Mouse (Mus musculus) lung, postnatal 10 days (tissue): ENCODE results near the gene Gas2l1.

Source experiments
- DNase-seq: peaks from one replicate; pipeline ENCODE4 v3.0.0; 2021

Gas2l1 gene

GRCm38 (mm10) chr11:5064282-5065055, 658 bp downstream of the Gas2l1 start:
- no peak for DNase-seq

GRCm38 (mm10) chr11:5063561-5064281, 1.4 kb downstream of the Gas2l1 start:
- peak; percentile 20 for DNase-seq

GRCm38 (mm10) chr11:5062860-5063505, 2.1 kb downstream of the Gas2l1 start:
- no peak for DNase-seq

- DNase-seq, result no peak
Measured at GRCm38 (mm10) chr11:5062326-5062725, 2.8 kb downstream of the Gas2l1 start.

- peak; percentile 97 for DNase-seq
Measured at GRCm38 (mm10) chr11:5061413-5062139, 3.6 kb downstream of the Gas2l1 start.

- DNase-seq, result no peak
Measured at GRCm38 (mm10) chr11:5060756-5061412, 4.2 kb downstream of the Gas2l1 start.

- peak; percentile 62 for DNase-seq
Measured at GRCm38 (mm10) chr11:5059704-5060156, 5.4 kb downstream of the Gas2l1 start.

- peak; percentile 28 for DNase-seq
Measured at GRCm38 (mm10) chr11:5059230-5059629, 5.9 kb downstream of the Gas2l1 start.

- no peak for DNase-seq
Measured at GRCm38 (mm10) chr11:5058783-5059182, 6.3 kb downstream of the Gas2l1 start.

- peak; percentile 48 for DNase-seq
Measured at GRCm38 (mm10) chr11:5057856-5058641, 7.1 kb downstream of the Gas2l1 start, which contains the start of gene Rasl10a. Gene Rasl10a (plus strand): TSS chr11:5058128.

- DNase-seq, result no peak
Measured at GRCm38 (mm10) chr11:5057541-5057855, 7.6 kb downstream of the Gas2l1 start.

GRCm38 (mm10) chr11:5057064-5057463, 8.1 kb downstream of the Gas2l1 start:
- no peak for DNase-seq

GRCm38 (mm10) chr11:5055945-5056938, 8.9 kb downstream of the Gas2l1 start:
- DNase-seq, result no peak

- DNase-seq, result no peak
Measured at GRCm38 (mm10) chr11:5054874-5055273, 10.3 kb downstream of the Gas2l1 start.

GRCm38 (mm10) chr11:5054151-5054550, 11.0 kb downstream of the Gas2l1 start:
- no peak for DNase-seq

GRCm38 (mm10) chr11:5052200-5052854, 12.8 kb downstream of the Gas2l1 start:
- no peak for DNase-seq

GRCm38 (mm10) chr11:5051629-5052028, 13.5 kb downstream of the Gas2l1 start:
- no peak for DNase-seq

- no peak for DNase-seq
Measured at GRCm38 (mm10) chr11:5046321-5046926, 18.7 kb downstream of the Gas2l1 start.

- DNase-seq, result no peak
Measured at GRCm38 (mm10) chr11:5042645-5043381, 22.3 kb downstream of the Gas2l1 start.
